Mouse (Mus musculus): ENCODE measurements around the gene Nlgn3.
A peak's percentile ranks its signal among the peaks of the same experiment; 100 is the strongest.
"Not testable (repeated sequence)": the region's sequence is repeated elsewhere in the genome, so short reads cannot be mapped to it uniquely, and the experiment has no call there.

The Nlgn3 gene

DNA sequence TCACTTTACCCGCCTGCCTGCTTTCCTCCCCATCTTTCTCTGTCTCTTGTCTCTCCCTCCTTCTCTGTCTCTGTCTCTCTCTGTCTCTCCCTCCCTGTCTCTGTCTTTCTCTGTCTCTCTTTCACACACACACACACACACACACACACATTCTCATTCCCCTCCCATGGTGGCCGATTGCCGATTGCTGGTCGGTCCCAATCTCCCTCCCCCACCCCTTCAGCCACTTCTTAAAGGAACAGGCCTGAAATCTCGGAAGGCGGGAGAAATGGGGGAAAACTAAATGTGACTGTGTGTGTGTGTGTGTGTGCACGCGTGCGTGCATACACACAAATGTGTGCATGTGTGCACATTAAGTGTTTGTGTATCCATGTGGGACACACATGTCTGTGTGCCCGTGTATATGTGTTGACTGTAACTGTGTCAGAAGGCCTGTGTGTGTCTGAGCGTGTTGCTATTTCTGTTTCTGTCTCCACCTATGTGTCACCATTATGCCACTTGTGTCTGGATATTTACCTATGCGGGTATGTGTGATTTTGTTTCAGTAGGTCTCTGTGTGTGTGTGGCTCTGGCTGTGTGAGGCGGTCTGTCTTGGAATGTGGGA lies 1.6 kb downstream of the Nlgn3 start:
- no peak for DNase-seq (ENCODE audit: low read depth, low spot score)

DNA sequence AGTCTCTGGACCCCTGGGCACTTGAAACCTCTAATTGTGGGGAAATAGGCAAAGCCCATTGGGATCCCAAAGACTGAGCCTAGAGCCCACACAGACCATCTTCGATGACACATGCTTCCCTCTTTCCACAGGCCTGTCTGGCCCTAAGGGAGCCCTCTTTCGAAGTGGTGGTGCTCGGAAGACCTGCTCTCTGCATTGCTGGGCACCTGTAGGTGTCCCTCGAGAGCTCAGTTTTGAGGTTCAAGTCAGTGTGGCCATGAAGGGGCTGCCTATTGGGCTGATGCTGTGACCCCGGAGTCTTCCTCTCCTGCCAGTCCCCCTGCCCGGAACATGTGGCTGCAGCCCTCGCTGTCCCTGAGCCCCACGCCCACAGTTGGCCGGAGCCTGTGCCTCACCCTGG lies 2.7 kb downstream of the Nlgn3 start:
- DNase-seq (ENCODE audit: low read depth, low spot score) = no peak

DNA sequence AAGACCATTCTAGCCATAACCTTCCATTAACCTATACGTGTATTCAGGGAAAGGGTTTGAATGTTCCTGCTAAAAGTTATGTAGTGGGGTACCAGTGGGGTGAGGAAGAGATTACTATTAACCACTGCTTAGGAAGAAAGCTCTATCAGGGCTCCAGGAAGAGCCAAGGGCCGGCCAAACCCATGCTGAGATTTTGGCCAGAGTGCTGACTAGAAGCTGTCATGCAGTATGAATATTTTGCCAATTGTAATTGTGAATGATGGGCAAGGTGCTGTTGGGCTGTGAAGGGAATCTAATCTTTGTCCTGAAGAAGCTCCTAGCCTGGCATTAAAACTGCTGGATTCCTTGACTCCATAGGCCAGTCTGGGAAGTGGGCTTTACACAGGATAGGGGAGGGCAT lies 5.7 kb downstream of the Nlgn3 start:
- no peak for DNase-seq (ENCODE audit: low read depth, low spot score)

DNA sequence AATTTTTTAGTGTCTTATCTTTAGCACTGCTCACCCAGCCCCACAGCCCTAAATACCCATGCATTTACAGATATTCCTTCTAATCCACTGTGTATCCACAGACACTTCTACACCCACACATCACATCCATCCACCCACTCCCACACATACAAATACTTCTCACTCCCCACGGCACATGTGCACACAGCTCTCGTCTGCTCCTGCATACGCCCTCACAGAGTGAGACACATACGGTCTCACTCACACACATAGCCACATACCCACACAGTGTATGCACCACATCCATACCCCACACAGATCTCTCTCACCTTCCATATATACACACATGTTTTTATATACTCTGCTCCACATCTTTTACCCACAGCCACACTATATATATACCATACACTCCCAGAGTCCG lies 10.3 kb downstream of the Nlgn3 start:
- DNase-seq (ENCODE audit: low read depth, low spot score) = no peak

DNA sequence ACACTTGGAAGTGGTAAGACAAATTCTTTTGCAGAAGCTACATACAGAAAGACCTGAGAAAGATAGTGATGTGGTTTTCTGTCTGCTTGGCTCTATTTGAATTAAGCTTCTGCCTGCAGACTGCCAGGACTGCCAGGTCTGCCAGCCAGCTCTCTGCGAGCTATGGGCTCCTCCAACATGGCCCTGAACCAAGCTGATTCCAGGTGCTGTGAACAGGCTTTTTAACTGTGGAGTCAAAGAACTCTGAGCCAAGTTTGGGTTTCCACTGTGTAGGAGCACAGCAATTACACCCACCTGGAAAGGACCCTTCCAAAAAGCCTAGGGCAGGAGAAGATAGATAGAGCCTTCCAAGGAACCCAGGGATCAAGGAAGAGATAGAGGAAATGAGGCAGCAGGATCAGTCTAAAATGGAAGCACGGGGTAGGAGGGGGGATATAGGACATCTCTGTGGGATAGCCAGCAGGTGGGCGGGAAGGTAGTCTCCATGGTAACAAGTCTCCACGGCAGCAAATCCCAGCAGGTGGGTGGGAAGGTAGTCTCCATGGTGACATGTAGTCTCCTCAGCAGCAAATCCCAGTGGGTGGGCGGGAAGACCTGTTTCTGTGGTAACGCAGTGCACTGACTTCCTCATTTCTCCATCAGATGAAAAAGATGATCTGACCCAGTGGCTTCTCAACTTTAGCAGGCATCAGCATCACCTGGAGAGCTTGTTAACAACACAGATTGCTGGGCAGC lies 14.8 kb downstream of the Nlgn3 start:
- DNase-seq (ENCODE audit: low read depth, low spot score) = no peak

DNA sequence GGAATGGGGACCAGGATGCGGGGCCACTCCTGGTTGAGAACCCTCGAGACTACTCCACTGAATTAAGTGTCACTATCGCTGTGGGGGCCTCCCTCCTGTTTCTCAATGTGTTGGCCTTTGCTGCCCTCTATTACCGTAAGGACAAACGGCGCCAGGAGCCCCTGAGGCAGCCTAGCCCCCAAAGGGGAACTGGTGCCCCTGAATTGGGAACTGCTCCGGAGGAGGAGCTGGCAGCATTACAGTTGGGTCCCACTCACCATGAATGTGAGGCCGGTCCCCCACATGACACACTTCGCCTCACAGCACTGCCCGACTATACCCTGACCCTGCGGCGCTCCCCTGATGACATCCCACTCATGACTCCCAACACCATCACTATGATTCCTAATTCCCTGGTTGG lies 20.8 kb downstream of the Nlgn3 start:
- DNase-seq (ENCODE audit: low read depth, low spot score) = no peak

DNA sequence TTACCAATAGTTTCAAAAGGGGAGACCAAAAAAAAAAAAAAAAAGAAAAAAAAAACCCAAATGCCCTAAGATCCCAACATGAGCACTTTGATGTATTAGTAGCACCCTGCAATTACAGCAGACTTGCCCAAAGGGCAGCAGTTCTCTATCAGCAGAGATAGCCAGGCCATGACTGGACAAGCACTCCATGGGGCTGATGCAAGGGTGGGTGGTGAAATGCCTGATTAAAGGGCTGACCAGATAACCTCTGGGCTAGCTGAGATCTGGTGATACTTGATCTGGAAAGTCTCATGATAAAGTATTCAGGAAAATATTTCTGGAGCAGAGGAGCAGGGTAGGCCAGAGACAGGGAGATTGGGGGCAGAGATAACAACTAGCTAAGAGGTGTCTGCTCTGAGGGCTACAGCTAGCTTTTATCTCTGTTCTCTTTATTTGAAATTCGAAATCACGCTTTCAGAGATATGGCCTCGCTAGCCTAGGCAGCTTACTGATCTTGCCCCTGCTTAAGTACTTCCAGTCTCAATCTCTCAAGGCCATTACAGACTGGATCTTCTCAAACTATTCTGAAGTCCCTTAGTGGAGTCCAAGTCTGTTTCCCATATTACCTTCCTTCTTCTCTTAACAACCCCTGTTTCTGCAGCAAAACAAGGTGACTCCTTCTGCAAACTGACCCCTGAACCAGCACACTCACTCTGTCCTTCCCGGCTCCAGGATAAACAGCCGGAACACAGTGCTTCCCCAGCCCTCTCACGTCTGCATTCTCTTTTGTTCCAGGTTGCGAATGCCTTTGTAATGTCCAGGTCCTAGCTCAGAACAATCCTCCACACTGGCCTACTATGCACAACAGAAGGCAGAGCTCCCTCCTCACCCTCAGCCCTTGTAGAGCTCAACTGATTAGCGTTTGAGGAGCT lies 27.3 kb downstream of the Nlgn3 start:
- DNase-seq (ENCODE audit: low read depth, low spot score) = no peak

DNA sequence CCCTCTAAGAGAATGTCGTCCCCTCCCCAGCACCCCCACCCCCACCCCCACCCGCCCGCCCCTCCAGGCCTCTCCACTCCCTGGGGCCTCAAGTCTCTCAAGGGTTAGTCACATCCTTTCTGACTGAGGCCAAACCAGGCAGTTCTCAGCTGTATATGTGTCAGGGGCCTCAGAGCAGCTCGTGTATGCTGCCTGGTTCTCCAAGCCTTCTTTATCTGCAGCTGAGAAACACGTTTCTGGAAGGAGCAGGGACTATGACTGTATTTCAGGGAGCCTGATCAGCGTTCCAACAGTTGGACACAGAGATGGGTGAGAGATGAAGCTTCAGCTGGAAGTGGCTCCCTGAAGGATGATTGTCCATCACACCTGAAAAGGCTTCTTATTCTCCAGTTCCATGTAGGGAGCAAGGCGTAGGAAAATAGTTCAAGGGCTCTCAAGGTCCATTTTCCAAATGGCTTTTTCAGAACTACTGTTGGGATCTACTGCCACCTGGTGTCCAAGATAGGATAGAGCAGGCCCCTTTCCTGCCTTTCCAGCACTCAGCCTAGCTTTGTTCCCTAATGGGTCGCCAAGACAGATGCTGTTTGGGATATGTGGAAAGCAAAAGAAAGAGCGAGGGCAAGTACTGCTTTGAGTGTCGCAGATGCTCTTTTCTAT lies 30.5 kb downstream of the Nlgn3 start:
- DNase-seq (ENCODE audit: low read depth, low spot score) = peak; percentile 47

DNA sequence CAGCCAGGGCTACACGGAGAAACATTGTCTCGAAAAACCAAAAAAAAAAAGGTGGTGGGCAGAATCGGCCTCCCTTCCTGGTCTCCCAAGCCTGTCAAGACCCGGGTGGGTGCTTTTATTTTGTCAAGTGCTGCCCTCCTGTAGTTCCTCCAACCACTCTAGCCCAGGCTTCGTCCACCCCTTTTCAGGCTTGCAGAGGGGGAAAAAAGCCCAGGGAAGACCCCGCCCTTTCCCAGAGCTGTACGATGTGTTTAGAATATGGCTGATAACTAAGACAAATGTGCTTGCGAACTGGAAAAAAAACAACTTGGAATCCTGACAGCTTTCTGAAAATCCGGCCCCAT lies 33.0 kb downstream of the Nlgn3 start:
- no peak for DNase-seq (ENCODE audit: low read depth, low spot score)

DNA sequence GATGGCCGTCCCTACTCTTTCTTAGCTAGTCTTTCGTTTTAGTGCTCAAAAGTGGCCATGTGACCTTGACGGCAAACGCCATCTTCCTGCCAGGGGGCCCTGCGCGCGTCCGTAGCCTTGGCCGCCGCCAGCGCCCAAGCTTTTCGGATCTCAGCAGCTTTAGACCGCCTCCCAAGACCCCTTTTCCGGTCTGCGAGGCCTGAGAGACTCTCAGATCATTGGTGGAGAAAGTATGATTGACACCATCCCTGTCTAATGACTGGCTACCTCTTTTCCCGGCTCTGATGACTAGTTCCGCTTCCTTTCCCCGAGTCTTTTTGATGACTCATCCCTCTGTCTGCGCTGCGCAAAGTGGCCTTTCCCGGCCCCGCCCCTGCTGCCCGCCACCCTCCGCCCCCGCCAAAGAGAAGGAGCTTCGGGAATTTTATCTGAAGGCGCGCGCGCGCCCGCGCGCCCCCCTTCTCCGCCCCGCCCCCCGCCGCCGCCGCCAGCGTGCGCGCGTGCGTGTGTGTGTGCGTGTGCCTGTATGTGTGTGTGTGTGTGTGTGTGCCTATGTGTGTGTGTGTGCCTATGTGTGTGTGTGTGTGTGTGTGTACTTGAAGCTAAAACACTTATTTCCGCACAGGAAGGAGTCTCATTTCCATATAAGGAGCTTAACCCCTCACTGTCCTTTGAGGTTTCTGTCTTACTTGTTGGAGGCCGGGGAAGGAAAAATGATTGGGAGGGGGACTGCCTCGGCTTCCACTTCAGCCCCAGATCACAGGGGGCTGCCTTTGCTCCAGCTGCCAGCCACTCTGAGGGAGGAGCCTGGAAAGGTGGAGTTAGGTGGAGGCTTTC lies 33.6 kb downstream of the Nlgn3 start:
- DNase-seq (ENCODE audit: low read depth, low spot score) = peak; percentile 95

DNA sequence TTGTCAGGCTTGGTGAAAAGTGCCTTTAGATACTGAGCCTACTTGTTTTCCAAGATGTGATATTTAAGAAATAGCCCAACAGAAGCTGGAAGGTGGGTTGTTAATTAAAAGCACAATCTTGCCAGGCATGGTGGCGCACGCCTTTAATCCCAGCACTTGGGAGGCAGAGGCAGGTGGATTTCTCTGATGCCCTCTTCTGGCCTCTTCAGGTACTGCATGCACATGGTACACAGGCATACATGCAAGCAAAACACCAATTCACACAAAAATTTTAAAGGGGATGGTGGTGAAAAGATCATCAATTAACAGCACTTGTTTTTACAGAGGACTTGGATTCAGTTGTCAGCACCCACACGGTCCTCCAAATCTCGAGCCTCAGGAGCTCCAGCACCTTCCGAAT lies 35.6 kb downstream of the Nlgn3 start:
- peak; percentile 43 for DNase-seq (ENCODE audit: low read depth, low spot score)

DNA sequence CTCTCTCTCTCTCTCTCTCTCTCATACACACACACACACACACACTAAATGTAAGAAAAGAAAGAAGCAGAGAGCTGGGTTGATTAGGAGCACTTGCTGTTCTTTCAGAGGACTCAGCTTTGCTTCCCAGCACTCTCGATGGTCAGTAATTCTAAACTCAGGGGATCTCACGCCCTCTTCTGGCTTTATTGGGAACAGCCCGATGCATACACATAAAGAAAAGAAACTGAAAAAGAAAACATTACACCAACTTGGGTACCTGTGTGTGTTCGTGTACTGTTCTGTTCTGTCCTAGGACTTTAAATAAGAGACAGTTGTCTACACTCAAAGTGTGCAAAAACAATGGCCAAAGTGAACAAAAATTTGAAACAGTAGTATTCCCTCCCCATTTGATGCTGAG lies 39.7 kb downstream of the Nlgn3 start:
- DNase-seq (ENCODE audit: low read depth, low spot score) = no peak

DNA sequence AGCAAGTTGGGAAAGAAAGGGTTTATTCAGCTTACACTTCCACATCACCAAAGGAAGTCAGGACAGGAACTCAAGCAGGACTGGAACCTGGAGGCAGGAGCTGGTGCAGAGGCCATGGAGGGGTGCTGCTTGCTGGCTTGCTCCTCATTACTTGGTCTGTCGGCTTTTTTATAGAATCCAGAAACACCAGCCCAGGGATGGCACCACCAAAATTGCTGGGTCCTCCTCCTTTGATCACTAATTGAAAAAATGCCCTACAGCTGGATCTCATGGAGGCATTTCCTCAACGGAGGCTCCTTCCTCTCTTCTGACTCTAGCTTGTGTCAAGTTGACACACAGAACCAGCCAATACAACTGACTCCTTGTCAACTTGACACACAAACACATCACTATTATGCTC lies 43.9 kb downstream of the Nlgn3 start:
- DNase-seq (ENCODE audit: low read depth, low spot score) = not testable (repeated sequence)

DNA sequence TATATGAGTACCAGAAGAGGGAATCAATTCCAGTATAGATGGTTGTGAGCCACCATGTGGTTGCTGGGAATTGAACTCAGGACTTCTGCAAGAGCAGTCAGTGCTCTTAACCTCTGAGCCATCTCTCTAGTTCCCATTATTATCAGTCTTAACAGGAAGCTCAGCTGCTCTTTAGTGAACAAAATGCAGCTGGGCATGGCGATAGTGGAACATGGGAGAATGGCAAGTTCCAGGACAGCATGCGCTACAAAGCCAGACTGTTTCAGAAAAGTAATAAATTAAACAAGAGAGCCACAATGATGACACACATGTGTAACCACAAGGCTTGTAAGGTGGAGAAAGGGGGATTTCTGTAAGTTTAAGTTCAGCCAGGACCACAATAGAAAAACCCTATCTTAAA lies 46.5 kb downstream of the Nlgn3 start:
- DNase-seq (ENCODE audit: low read depth, low spot score) = no peak

DNA sequence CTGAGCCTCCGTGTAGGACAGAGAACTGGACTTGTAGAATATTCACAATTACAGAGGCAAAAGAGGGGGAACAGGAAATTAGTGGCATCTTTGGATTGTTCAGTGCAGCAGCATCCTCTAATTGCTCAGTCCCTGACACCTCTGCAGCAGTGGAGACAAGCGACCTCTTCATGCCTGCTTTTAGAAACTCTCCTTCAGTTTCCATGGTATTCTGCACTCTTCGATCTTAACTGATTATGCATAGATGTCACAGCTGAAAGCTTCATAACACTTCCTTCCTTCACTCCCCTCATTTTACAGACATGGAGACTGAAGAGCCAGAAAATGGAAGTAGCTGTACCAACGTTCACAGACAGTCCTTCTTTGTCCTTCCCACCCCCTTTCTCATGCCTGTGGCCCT lies 47.5 kb downstream of the Nlgn3 start:
- no peak for DNase-seq (ENCODE audit: low read depth, low spot score)

DNA sequence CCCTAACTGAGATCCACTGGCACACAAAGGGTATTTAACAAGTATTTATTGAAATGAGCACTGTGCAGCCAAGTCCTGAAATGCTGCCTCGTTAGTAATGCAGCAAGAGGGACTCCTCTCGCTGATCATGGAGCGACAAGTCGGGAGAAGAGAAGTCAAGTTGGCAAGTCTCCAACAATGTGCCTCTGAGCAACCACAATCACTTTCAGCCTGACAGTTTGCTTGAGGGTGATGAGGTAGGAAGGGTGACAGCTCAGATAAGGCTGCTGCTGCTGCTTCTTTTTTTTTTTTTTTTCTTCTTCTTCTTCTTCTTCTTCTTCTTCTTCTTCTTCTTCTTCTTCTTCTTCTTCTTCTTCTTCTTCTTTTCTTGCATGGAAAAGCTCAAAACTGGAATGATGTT lies 52.2 kb downstream of the Nlgn3 start:
- DNase-seq (ENCODE audit: low read depth, low spot score) = no peak

DNA sequence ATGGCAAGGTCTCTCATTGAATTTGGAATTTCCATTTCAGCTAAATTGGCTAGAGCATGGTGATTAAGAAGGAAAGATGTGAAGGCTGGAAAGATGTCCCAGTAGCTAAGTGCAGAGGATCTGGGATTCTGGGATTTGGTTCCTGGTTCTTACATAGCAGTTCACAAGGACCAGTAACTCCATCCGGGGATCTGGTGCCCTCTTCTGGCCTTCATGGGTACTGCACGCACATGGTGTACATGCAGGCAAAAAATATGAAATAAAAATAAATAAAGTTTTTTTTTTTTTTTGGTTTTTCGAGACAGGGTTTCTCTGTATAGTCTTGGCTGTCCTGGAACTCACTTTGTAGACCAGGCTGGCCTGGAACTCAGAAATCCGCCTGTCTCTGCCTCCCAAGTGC lies 59.9 kb downstream of the Nlgn3 start:
- not testable (repeated sequence) for DNase-seq (ENCODE audit: low read depth, low spot score)

DNA sequence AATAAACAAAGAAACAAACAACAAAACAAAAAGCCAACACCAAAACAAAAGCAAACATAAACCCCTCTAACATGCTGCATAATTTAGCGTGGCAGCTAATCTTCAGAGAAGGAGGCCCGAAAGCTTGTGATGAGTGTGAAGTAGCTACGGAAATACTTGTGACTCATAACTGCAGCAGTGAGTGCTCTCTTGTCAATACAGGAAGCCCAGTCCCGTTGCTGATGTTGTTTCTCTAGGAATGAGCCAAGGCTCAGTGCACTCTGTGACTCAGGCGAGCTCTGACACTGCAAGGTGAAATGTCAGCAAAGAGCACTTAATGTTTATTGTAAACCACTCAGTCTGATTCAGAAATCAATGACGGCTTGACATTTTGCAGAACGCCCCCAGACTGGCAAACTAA lies 70.0 kb downstream of the Nlgn3 start:
- DNase-seq (ENCODE audit: low read depth, low spot score) = peak; percentile 53

DNA sequence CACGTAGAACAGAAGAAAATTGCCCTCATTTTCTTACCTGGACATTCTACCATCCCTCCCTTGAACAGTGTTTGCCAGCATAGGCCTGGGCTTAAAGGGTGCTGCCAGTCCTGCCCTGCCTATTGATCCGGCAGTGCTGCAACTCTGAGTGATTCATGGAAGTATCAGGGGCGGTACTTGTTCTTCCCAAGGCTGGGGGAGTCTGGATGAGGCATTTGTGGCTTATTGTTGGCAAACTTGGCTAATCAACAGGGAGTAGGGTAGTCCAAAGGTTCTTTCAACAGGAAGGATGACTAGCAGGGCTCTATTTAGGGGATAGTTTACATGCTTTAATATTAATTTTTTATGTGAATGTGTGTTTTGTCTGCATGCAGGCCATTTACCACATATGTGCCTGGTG lies 71.6 kb downstream of the Nlgn3 start:
- DNase-seq (ENCODE audit: low read depth, low spot score) = no peak

DNA sequence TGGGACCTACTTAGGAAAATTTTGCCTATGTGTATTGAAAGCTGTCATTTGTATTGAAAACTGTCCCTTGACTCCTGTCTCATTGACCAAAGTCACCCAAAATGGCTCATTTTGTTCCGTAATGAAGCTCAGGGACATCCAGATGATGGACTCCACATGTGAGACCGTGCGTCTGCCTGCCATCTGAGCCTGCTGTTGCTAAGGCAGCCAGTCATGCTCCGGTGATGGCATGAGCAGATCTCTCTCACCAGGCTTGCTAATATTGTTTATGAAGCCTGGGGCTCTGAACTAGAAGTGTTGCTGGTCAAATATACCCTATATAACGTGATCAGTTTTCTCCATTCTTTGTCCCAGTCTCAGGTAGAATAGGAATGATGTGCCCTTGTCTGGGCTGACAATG lies 74.0 kb downstream of the Nlgn3 start:
- DNase-seq (ENCODE audit: low read depth, low spot score) = no peak
